Mouse (Mus musculus): ENCODE data around the gene Adra2b. TPM values are rescaled to one million over a fixed set of nuclear protein-coding genes. Genes with fewer than 3 reads are reported as not detected.

Gene Adra2b
- total RNA-seq, 2 experiments from 2014 or later: 1.2 to 2.4 TPM

- no peak for DNase-seq
- intact Hi-C loops (cut with DNase I; ENCODE audit: low total_unique reads): loop anchor here (10.0 kb wide), 1 partner anchor 93 kb away; the partner anchor contains the start of genes Ciao1 and Tmem127
Observed at GRCm38 (mm10) chr2:127337531-127337930, 25.5 kb upstream of the Adra2b start.

- DNase-seq: no peak
- intact Hi-C loops (cut with DNase I; ENCODE audit: low total_unique reads): loop anchor here (10.0 kb wide), 1 partner anchor 93 kb away; the partner anchor contains the start of genes Ciao1 and Tmem127
Observed at GRCm38 (mm10) chr2:127338012-127338411, 25.0 kb upstream of the Adra2b start.

- DNase-seq: no peak
- intact Hi-C loops (cut with DNase I; ENCODE audit: low total_unique reads): loop anchor here (10.0 kb wide), 1 partner anchor 94 kb away; the partner anchor contains the start of genes Ciao1 and Tmem127
Observed at GRCm38 (mm10) chr2:127338416-127338815, 24.6 kb upstream of the Adra2b start, which contains the start of gene Astl. Gene Astl (plus strand): TSS chr2:127338639.

DNA sequence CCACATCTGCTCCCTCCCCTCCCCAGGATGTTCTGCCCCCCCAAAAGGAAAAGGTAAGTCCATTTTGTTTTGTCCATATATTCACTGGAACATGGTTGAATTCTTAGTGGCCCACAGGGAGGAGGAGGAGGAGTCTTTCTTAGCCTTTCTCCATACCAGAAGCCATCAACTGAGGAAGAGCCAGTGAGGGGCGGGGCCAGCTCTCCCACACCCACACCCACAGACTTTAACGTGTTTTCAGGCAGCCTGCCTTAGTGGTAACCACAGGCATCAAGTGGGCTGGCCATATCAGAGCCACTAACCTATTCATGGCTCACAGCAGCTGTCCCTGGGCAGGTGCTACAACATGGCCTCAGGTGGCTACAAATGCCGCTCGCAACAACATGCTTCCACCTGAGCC lies 24.2 kb upstream of the Adra2b start:
- intact Hi-C loops (cut with DNase I; ENCODE audit: low total_unique reads): loop anchor here (10.0 kb wide), 1 partner anchor 94 kb away; the partner anchor contains the start of genes Ciao1 and Tmem127
- DNase-seq: no peak

- DNase-seq: no peak
Observed at GRCm38 (mm10) chr2:127339262-127339661, 23.7 kb upstream of the Adra2b start.

GRCm38 (mm10) chr2:127341159-127341558 lies 21.8 kb upstream of the Adra2b start:
- peak; percentile 53 for DNase-seq
- intact Hi-C loops (cut with DNase I; ENCODE audit: low total_unique reads): loop anchor here (5.0 kb wide), 1 partner anchor 34 kb away; no protein-coding TSS in a partner anchor

More at GRCm38 (mm10) chr2:127339262-127339661, 23.7 kb upstream of the Adra2b start:
- intact Hi-C loops (cut with DNase I; ENCODE audit: low total_unique reads): loop anchor here (10.0 kb wide), 1 partner anchor 94 kb away; the partner anchor contains the start of genes Ciao1 and Tmem127

DNA sequence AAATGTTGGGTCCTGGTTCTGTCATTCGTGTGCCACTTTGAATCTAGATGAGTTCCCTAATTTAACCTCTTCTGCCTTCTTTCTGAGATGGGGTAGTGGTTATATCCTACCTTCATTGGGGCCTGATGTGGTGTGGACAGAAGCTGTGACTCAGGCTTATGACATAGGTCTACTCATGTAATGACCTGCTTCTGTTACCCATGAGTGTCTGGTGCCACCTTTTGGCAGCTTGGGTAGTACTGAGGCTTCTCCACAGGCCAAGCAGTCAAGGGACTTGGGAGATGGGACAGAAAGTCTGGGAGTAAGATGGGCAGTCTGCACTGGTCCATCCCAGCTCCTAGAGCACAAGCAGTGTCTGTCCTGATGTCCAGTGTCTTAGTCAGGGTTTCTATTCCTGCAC lies 16.7 kb upstream of the Adra2b start:
- DNase-seq: no peak
- intact Hi-C loops (cut with DNase I; ENCODE audit: low total_unique reads): no loop called here

DNA sequence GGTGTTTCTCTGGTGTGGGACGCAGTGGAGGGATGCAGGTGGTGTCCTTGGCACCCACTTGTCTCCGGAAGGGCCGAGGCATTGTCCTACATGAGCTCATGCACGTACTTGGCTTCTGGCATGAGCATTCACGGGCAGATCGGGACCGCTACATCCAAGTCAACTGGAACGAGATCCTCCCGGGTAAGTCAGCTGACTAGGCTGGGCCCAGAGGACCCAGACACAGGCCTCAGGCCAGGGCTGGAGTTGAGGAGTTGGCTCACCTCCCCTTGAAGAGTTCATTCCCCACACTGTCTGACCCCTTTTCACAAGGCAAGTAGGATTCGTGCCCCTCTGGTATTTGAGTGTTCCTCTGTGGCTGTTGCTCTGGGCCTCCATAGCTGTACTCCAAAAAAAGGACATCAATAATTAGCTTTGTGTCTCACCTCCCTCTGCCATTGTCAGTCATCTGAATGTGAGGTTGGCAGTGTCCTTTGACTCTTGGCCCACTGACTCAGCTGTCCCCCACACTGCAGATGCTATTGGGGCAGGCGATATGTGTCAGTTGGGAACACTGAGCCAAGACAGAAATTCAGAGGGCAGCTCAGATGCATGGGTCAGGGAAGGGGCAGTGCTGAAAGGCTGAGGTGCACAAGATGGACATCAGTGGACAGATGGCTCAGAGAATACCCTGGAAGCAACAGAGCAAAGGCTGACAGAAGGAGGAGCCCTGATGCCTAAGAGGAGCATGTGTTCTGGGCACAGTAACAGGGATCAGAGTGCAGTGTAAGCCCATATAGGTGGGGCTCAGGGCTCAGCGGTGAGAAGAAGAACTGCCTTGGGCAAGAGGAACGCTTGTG lies 15.6 kb upstream of the Adra2b start:
- DNase-seq: no peak
- intact Hi-C loops (cut with DNase I; ENCODE audit: low total_unique reads): no loop called here

DNA sequence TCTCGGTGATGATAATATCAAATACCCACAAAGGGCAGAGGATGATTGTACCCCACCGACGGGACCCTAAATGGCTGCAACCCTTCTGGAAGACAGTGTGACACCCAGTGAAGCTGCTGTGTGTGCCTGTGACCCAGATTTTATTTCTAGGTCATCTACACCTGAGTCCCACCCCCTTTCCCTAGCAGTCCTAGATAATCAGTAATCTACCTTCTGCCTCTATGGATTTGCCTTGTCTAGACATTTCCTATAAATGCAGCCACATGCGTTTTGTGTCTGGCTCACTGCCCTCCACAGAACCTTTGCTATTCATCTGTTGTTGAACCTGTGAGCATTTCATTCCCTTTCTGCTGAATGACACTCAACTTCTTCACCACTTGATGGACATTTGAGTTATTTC lies 9.1 kb upstream of the Adra2b start:
- DNase-seq: no peak

DNA sequence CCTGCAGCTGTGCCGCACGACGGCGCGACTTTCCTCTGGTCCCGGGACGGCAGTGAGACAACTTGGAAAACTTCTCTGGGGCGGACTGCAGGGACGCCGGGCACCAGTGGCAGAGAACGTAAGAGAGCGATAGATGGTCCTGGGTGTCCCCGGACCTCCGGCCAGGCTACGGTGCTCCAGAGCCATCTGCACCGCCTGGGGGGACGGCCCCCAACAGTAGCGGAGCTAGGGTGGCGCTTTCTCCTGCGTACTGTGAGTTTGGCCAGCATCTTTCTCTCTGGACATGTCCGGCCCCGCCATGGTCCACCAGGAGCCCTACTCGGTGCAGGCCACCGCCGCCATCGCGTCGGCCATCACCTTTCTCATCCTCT lies 259 bp downstream of the Adra2b start:
- DNase-seq: no peak
- intact Hi-C loops (cut with DNase I; ENCODE audit: low total_unique reads): loop anchor here (2.0 kb wide), 1 partner anchor 68 kb away; no protein-coding TSS in a partner anchor

More for the DNA sequence above, 9.1 kb upstream of the Adra2b start:
- intact Hi-C loops (cut with DNase I; ENCODE audit: low total_unique reads): no loop called here

- intact Hi-C loops (cut with DNase I; ENCODE audit: low total_unique reads): loop anchor here (2.0 kb wide), 1 partner anchor 67 kb away; no protein-coding TSS in a partner anchor
- no peak for DNase-seq
Observed at GRCm38 (mm10) chr2:127363696-127364095, 688 bp downstream of the Adra2b start.

- intact Hi-C loops (cut with DNase I; ENCODE audit: low total_unique reads): no loop called here
- no peak for DNase-seq
Observed at GRCm38 (mm10) chr2:127364452-127364851, 1.4 kb downstream of the Adra2b start.

- intact Hi-C loops (cut with DNase I; ENCODE audit: low total_unique reads): no loop called here
- DNase-seq: no peak
Observed at GRCm38 (mm10) chr2:127367126-127367820, 4.3 kb downstream of the Adra2b start.

DNA sequence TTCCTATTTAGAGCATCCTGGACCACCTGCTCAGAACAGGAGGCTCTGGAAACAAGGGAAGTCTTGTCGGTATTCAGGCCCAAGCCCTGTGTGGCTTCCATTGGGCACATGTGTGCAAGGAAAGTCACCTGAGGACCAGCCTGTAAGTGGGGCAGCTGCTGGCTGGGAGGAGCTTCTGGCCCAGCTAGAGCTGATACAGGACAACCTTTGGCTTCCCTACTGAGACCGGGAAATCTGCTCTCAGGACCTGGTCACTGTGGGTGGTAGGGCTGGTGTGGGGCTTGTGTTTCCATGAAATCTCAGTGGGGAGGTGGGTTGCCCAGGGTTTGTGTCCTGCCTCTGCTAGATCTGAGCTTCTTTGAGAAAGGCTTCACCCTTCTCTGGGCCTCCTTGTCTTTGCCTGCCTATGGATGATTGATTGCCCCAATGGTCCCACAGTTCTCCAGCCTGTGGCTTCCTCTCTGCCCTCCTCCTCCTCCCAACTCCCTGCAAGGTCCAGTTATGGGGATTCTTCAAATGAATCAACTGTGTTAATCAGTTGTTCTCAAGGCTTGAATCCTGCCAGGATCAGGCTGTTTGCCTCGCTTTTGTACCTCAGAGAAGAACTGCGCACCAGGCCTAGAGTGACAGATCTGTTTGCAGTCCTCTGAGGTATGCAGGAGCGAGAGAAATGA lies 6.8 kb downstream of the Adra2b start:
- no peak for DNase-seq
- intact Hi-C loops (cut with DNase I; ENCODE audit: low total_unique reads): loop anchor here (2.0 kb wide), 1 partner anchor 59 kb away; no protein-coding TSS in a partner anchor

DNA sequence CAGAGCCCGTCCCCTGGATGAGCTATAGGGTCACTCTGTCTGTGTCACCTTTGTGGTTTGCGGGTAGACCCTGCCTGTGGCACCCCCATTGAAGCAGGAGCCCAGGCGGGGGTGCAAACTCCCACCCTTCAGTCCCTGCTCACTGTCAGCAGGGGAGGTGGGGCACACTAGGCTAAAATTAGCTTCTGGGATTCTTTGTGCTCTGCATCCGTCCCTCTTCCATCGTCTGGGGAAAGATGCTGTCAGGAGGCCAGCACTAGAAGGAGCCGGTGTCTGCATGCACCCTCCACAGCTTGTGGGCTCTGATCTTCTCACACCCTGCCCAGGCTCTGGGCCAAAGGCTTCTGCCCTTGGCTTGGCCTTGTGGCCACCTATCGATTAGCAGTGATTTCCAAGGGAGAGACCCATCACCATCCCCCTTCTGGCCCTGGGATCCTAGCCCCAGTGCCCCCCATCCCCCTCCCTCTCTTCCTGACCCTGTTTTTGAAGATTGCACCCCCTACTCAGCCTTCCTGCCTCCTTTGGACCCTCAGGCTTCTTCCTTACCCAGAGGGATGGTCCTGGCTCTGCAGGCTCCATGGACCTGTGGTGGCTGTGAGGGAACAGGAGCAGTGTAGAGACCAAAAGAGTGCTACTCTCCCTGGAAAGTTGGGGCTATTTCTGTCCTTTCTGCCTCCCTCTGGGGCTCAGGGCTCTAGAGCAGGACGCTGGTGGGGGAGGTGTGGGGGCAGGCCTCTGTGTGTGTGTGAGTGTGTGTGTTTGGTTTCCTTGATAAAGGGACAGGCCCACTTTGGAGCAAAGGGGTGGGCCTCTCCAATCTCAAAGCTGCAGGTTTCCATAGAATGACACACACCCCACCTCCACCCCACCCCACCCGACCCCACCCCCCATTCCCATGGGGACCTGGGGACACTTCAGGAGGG lies 7.8 kb downstream of the Adra2b start:
- DNase-seq: no peak
- intact Hi-C loops (cut with DNase I; ENCODE audit: low total_unique reads): no loop called here

- DNase-seq: peak; percentile 30
- intact Hi-C loops (cut with DNase I; ENCODE audit: low total_unique reads): no loop called here
Observed at GRCm38 (mm10) chr2:127371484-127371861, 8.5 kb downstream of the Adra2b start.

DNA sequence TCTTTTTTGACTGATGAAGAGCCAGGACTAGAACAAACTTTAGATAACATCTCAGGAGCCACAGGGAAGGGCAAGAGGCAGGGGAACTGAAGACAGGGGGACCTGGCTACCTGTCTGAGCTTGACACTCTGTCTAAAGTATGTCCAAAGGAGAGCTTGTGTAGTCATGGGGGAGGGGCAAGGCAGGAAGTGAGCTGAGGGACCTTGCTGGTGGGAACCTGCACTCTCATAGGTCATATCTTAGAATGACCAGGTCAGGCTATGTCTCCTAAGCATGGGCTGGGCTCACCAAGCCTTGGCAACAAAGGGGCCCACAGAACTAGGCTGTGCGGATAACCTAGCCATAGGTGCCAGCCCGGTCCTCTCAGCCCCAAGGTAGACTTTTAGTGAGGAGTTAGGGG lies 9.1 kb downstream of the Adra2b start:
- intact Hi-C loops (cut with DNase I; ENCODE audit: low total_unique reads): no loop called here
- DNase-seq: no peak

- intact Hi-C loops (cut with DNase I; ENCODE audit: low total_unique reads): no loop called here
- DNase-seq: no peak
Observed at GRCm38 (mm10) chr2:127374131-127374530, 11.1 kb downstream of the Adra2b start.

DNA sequence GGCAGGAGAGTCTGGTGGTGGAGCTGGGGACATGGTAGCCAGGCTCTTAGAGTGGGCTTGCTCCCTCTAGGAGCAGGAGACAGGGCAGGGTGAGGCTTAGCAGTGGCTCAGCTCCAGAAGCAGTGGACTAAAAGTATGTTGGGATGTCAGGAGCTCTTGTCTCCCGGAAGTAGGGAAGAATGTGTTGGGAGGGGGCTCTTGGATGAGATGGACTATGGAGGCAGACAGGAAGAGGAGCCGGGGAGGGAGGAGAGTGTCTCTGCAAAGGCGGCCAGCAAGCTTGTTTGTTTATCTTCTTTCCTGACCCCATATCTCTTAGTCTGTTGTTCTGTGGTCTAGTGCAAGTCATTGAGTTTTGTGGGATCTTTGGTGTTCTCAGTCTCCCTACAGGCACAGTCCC lies 12.1 kb downstream of the Adra2b start:
- DNase-seq: no peak
- intact Hi-C loops (cut with DNase I; ENCODE audit: low total_unique reads): no loop called here

Data from gastrocnemius, postnatal 14 days (tissue).